Mouse (Mus musculus) CH12.LX (cell line): Measurements from ENCODE around the gene Pacsin1. TPM values are rescaled to one million over a fixed set of nuclear protein-coding genes. Genes with fewer than 3 reads are reported as not detected.

Experiments used
- DNase-seq: peaks from one replicate; pipeline ENCODE4 v3.0.0-alpha.2; 2013; ENCODE audit errors: extremely low read depth
- H3K27ac ChIP-seq: 2 replicates; pipeline ENCODE4 v1.5.1; 2012; ENCODE audit warnings: low read depth, mild to moderate bottlenecking, control low read depth, moderate library complexity; ENCODE audit not compliant: insufficient read depth
- H3K27me3 ChIP-seq: replicated peaks from 2 replicates; pipeline ENCODE3; 2012; ENCODE audit warnings: inconsistent platforms
- H3K36me3 ChIP-seq, 2 experiments: replicated peaks in 1 of 2; 2 replicates each; pipeline versions ENCODE3 to v1.6.1; 2012; ENCODE audit warnings: inconsistent platforms in 1 of 2, low read length in 1 of 2, mild to moderate bottlenecking in 1 of 2, mixed read lengths in 1 of 2, moderate library complexity in 1 of 2; ENCODE audit not compliant: control insufficient read depth in 1 of 2, insufficient read depth in 1 of 2
- H3K4me1 ChIP-seq, 2 experiments: 2 replicates each; pipeline ENCODE4 v1.6.1; 2012; ENCODE audit warnings: inconsistent platforms in 1 of 2, moderate library complexity in 1 of 2; ENCODE audit not compliant: insufficient read depth in 2 of 2, control insufficient read depth in 1 of 2
- H3K4me2 ChIP-seq: 2 replicates; pipeline ENCODE4 v1.6.1; 2012; ENCODE audit warnings: low read depth, mild to moderate bottlenecking, control low read depth; ENCODE audit not compliant: poor library complexity, insufficient read depth, severe bottlenecking
- H3K4me3 ChIP-seq, 3 experiments: fragments of 150-350 bp in 1 of 3; sonication (generic) in 1 of 3; replicated peaks in 1 of 3; 2 replicates each; pipeline versions ENCODE3 to v1.5.1; 2011 to 2012; ENCODE audit warnings: low read depth in 2 of 3, low read length in 2 of 3, mild to moderate bottlenecking in 2 of 3, moderate library complexity in 2 of 3, control low read depth in 1 of 3, improper control_type of control experiment in 1 of 3, inconsistent platforms in 1 of 3, mixed read lengths in 1 of 3; ENCODE audit not compliant: poor library complexity in 1 of 3
- H3K79me2 ChIP-seq: replicated peaks from 2 replicates; pipeline ENCODE4 v1.6.1; 2012; ENCODE audit warnings: mild to moderate bottlenecking, moderate library complexity; ENCODE audit not compliant: control insufficient read depth, poor library complexity, insufficient read depth, severe bottlenecking; ENCODE audit errors: extremely low read depth
- H3K9ac ChIP-seq: 2 replicates; pipeline ENCODE4 v1.6.1; 2012; ENCODE audit warnings: low read depth, mild to moderate bottlenecking, control low read depth, moderate library complexity; ENCODE audit not compliant: insufficient read depth
- H3K9me3 ChIP-seq: replicated peaks from 2 replicates; pipeline ENCODE3; 2012; ENCODE audit warnings: low read length, inconsistent platforms, mixed read lengths
- BHLHE40 ChIP-seq: IDR thresholded peaks from 2 replicates; pipeline ENCODE4 v1.6.1; 2011; ENCODE audit warnings: mild to moderate bottlenecking, low read depth, low read length, improper control_type of control experiment
- CHD1 ChIP-seq: IDR thresholded peaks from 2 replicates; pipeline ENCODE4 v1.6.1; 2012; ENCODE audit warnings: low read depth, low read length, improper control_type of control experiment, inconsistent platforms
- CHD2 ChIP-seq: IDR thresholded peaks from 2 replicates; pipeline ENCODE4 v1.6.1; 2011; ENCODE audit warnings: low read length, improper control_type of control experiment
- CTCF ChIP-seq, 2 experiments: IDR thresholded peaks in 1 of 2; conservative IDR thresholded peaks in 1 of 2; 2 replicates each; pipeline ENCODE4 v1.5.1; 2011 to 2012; ENCODE audit warnings: low read depth in 2 of 2, low read length in 2 of 2, improper control_type of control experiment in 1 of 2, inconsistent platforms in 1 of 2, mild to moderate bottlenecking in 1 of 2, moderate library complexity in 1 of 2
- E2F4 ChIP-seq: IDR thresholded peaks from 2 replicates; pipeline ENCODE4 v1.6.1; 2011; ENCODE audit warnings: low read depth, low read length, improper control_type of control experiment; ENCODE audit not compliant: insufficient replicate concordance
- EP300 ChIP-seq: IDR thresholded peaks from 2 replicates; pipeline ENCODE4 v1.6.1; 2011; ENCODE audit warnings: low read length, improper control_type of control experiment
- ETS1 ChIP-seq: conservative IDR thresholded peaks from 2 replicates; pipeline ENCODE4 v1.6.1; 2012; ENCODE audit warnings: low read depth, mild to moderate bottlenecking, inconsistent platforms, low read length, improper control_type of control experiment, moderate library complexity
- GABPA ChIP-seq: IDR thresholded peaks from 2 replicates; pipeline ENCODE4 v1.6.1; 2012; ENCODE audit warnings: low read depth, low read length, improper control_type of control experiment, inconsistent platforms; ENCODE audit not compliant: insufficient replicate concordance
- HCFC1 ChIP-seq: IDR thresholded peaks from 2 replicates; pipeline ENCODE4 v1.6.1; 2012; ENCODE audit warnings: low read depth, mild to moderate bottlenecking, inconsistent platforms, low read length, improper control_type of control experiment
- IRF4 ChIP-seq: IDR thresholded peaks from 2 replicates; pipeline ENCODE4 v1.6.1; 2014; ENCODE audit warnings: low read depth, mild to moderate bottlenecking, inconsistent platforms, low read length, improper control_type of control experiment
- JUN ChIP-seq: IDR thresholded peaks from 2 replicates; pipeline ENCODE4 v1.6.1; 2011; ENCODE audit warnings: low read depth, mild to moderate bottlenecking, low read length, improper control_type of control experiment, moderate library complexity; ENCODE audit not compliant: insufficient read depth
- JUND ChIP-seq: conservative IDR thresholded peaks from 2 replicates; pipeline ENCODE4 v1.6.1; 2011; ENCODE audit warnings: low read depth, low read length, improper control_type of control experiment
- KAT2A ChIP-seq: IDR thresholded peaks from 2 replicates; pipeline ENCODE4 v1.6.1; 2012; ENCODE audit warnings: low read length, improper control_type of control experiment, inconsistent platforms; ENCODE audit not compliant: insufficient replicate concordance
- MAFK ChIP-seq: IDR thresholded peaks from 2 replicates; pipeline ENCODE4 v1.6.1; 2011; ENCODE audit warnings: low read length, improper control_type of control experiment; ENCODE audit not compliant: insufficient replicate concordance
- MAX ChIP-seq: IDR thresholded peaks from 2 replicates; pipeline ENCODE4 v1.6.1; 2011; ENCODE audit warnings: low read length, improper control_type of control experiment
- MAZ ChIP-seq: IDR thresholded peaks from 2 replicates; pipeline ENCODE4 v1.6.1; 2012; ENCODE audit warnings: low read depth, mild to moderate bottlenecking, inconsistent platforms, low read length, improper control_type of control experiment, moderate library complexity
- MEF2A ChIP-seq: IDR thresholded peaks from 2 replicates; pipeline ENCODE4 v1.6.1; 2014; ENCODE audit warnings: low read depth, mild to moderate bottlenecking, inconsistent platforms, low read length, improper control_type of control experiment, borderline replicate concordance
- MXI1 ChIP-seq: IDR thresholded peaks from 2 replicates; pipeline ENCODE4 v1.6.1; 2011; ENCODE audit warnings: mild to moderate bottlenecking, low read depth, low read length, improper control_type of control experiment
- MYC ChIP-seq: IDR thresholded peaks from 2 replicates; pipeline ENCODE4 v1.6.1; 2011; ENCODE audit warnings: low read depth, mild to moderate bottlenecking, improper control_type of control experiment, low read length
- NELFE ChIP-seq: IDR thresholded peaks from 2 replicates; pipeline ENCODE4 v1.6.1; 2011; ENCODE audit warnings: low read depth, low read length, improper control_type of control experiment
- NRF1 ChIP-seq: IDR thresholded peaks from 2 replicates; pipeline ENCODE4 v1.6.1; 2014; ENCODE audit warnings: low read depth, mild to moderate bottlenecking, inconsistent platforms, low read length, improper control_type of control experiment, moderate library complexity
- PAX5 ChIP-seq: IDR thresholded peaks from 2 replicates; pipeline ENCODE4 v1.6.1; 2012; ENCODE audit warnings: low read length, inconsistent platforms, mixed read lengths
- POLR2A ChIP-seq: IDR thresholded peaks from 2 replicates; pipeline ENCODE4 v1.6.1; 2011; ENCODE audit warnings: low read depth, mild to moderate bottlenecking, improper control_type of control experiment, low read length
- POLR2AphosphoS2 ChIP-seq: IDR thresholded peaks from 2 replicates; pipeline ENCODE4 v1.6.1; 2011; ENCODE audit warnings: low read depth, low read length, improper control_type of control experiment
- RAD21 ChIP-seq: IDR thresholded peaks from 2 replicates; pipeline ENCODE4 v1.6.1; 2011; ENCODE audit warnings: low read depth, mild to moderate bottlenecking, low read length, improper control_type of control experiment, moderate library complexity
- RCOR1 ChIP-seq: conservative IDR thresholded peaks from 2 replicates; pipeline ENCODE4 v1.6.1; 2012; ENCODE audit warnings: low read depth, mild to moderate bottlenecking, inconsistent platforms, low read length, improper control_type of control experiment
- SIN3A ChIP-seq: IDR thresholded peaks from 2 replicates; pipeline ENCODE4 v1.6.1; 2012; ENCODE audit warnings: low read length, improper control_type of control experiment, inconsistent platforms
- SMC3 ChIP-seq: IDR thresholded peaks from 2 replicates; pipeline ENCODE4 v1.6.1; 2011; ENCODE audit warnings: low read depth, low read length, improper control_type of control experiment
- TBP ChIP-seq: conservative IDR thresholded peaks from 2 replicates; pipeline ENCODE4 v1.6.1; 2011; ENCODE audit warnings: low read depth, low read length, improper control_type of control experiment
- TCF12 ChIP-seq: IDR thresholded peaks from 2 replicates; pipeline ENCODE4 v1.6.1; 2014; ENCODE audit warnings: low read depth, mild to moderate bottlenecking, inconsistent platforms, low read length, improper control_type of control experiment
- UBTF ChIP-seq: IDR thresholded peaks from 2 replicates; pipeline ENCODE4 v1.6.1; 2012; ENCODE audit warnings: low read depth, mild to moderate bottlenecking, inconsistent platforms, low read length, improper control_type of control experiment, moderate library complexity
- USF1 ChIP-seq: IDR thresholded peaks from 2 replicates; pipeline ENCODE4 v1.6.1; 2014; ENCODE audit warnings: low read depth, mild to moderate bottlenecking, inconsistent platforms, low read length, improper control_type of control experiment
- USF2 ChIP-seq: conservative IDR thresholded peaks from 2 replicates; pipeline ENCODE4 v1.6.1; 2011; ENCODE audit warnings: low read depth, low read length, improper control_type of control experiment
- ZC3H11A ChIP-seq: IDR thresholded peaks from 2 replicates; pipeline ENCODE4 v1.6.1; 2012; ENCODE audit warnings: low read depth, mild to moderate bottlenecking, inconsistent platforms, low read length, improper control_type of control experiment
- ZKSCAN1 ChIP-seq: IDR thresholded peaks from 2 replicates; pipeline ENCODE4 v1.6.1; 2012; ENCODE audit warnings: low read depth, inconsistent platforms, low read length, improper control_type of control experiment, borderline replicate concordance
- ZMIZ1 ChIP-seq: IDR thresholded peaks from 2 replicates; pipeline ENCODE4 v1.6.1; 2012; ENCODE audit warnings: low read depth, mild to moderate bottlenecking, inconsistent platforms, low read length, improper control_type of control experiment
- ZNF384 ChIP-seq: IDR thresholded peaks from 2 replicates; pipeline ENCODE4 v1.6.1; 2012; ENCODE audit warnings: low read depth, low read length, improper control_type of control experiment, inconsistent platforms
- dilution Hi-C: fragments of 300-500 bp; cut with MboI; formaldehyde crosslinking; loops from 2 replicates; pipeline ENCODE4 v1.14.3; 2020; ENCODE audit warnings: low sequenced_read_pairs; ENCODE audit not compliant: extremely low pct_unique_long_range_greater_than_20kb, extremely low pct_ligation_motif_present
- in situ Hi-C: fragments of 300-500 bp; cut with MboI; formaldehyde crosslinking; loops from 3 replicates; pipeline ENCODE4 v1.14.3; 2019; ENCODE audit warnings: low sequenced_read_pairs, low pct_ligation_motif_present, low pct_unique_long_range_greater_than_20kb, mixed read lengths
- polyA plus RNA-seq: library from polyadenylated mRNA; unstranded; fragments of >175 nt; gene quantifications from 2 replicates; pipeline ENCODE4 v1.2.1, GENCODE M21; 2012; ENCODE audit warnings: low read depth; ENCODE audit not compliant: insufficient read length
- total RNA-seq, 2 experiments: library from RNA; depleted of rRNA; stranded (reverse); fragments of 300-350 nt in 1 of 2; fragments of >200 nt in 1 of 2; gene quantifications; 2 replicates each; pipeline ENCODE4 v1.2.3; 2012 to 2014

The Pacsin1 gene
- total RNA-seq (2012; rRNA removed) = 11.4 and 13.2 TPM in 2 replicates
- 1.9 and 2.3 TPM in 2 replicates for total RNA-seq (2014; rRNA removed)
- polyA plus RNA-seq = 14.0 and 15.9 TPM in 2 replicates

DNA sequence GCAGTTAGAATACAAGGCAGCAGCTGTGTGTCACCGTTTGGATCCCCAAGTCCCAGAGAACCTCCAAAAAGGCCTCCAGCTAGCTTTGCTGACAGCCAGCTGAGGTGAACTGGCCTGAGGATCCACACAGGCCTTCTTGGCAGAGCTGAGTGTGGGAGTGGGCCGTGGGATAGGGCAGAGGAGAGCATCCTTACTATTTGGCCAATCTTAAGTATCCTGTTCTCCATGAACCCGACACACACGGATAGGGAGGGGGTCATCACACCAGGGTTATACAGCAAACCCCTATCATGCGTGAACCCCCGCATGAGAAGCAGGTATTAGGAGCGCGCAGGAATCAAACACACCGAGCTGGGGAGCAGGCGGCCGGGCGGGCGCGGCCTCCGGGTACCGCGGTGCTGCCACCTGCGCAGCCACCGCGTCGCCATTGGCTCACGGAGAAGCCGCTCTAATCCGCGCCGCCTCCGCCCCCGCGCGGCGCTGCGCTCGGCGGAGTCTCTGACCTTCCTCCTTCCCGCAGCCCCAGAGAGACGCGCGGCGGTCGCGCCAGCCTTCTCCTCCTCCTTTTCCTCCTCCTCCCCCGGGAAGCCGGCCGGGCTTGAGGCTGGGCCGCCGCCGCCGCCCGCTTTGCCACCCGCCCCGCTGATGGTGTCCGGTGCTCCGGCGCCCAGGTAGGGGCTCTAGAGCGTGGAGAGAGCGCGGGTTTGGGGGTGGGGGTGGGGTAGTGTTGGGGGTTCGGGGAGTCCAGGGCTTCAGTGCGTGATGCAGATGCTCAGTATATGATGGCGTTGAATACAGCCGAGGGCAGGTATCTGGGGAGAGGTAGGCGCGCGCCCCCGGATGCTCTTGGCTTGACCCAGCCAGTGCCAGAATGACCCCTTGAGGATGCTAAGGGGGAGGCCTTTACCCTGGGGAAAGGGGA lies at the start of gene Pacsin1:
Pacsin1 (plus strand) TSS at position 421 of the 922 bp plus-strand sequence.
- H3K9me3 ChIP-seq = peaks cover 10% of the 10 kb centered on the region
- H3K79me2 ChIP-seq = no peaks in the 10 kb centered on the region
- peak within 1 kb of the TSS; percentile 73 for H3K27ac ChIP-seq
- H3K4me2 ChIP-seq = peak within 1 kb of the TSS; percentile 84
- in situ Hi-C loops (loop anchor here (10.0 kb wide), 1 partner anchor 69 kb away; the partner anchor contains the start of gene Spdef), dilution Hi-C loops (no loop called here)
- peak; percentile 48 for DNase-seq
- peaks cover 8% of the 10 kb centered on the region for H3K27me3 ChIP-seq
- H3K4me1 ChIP-seq = peaks cover 4 to 32% of the 10 kb centered on the region in 2 experiments
- H3K36me3 ChIP-seq = peaks cover 0 to 6% of the 10 kb centered on the region in 2 experiments
- peak within 1 kb of the TSS; percentile 54 to 72 (median 58) for H3K4me3 ChIP-seq
- H3K9ac ChIP-seq = peak within 1 kb of the TSS; percentile 64
- TF ChIP-seq USF2 = no peak
- no peak for TF ChIP-seq JUND
- no peak for TF ChIP-seq PAX5
- no peak for TF ChIP-seq HCFC1
- peak; percentile 48; the same call in 1 of the 2 replicates for TF ChIP-seq POLR2A
- peak; percentile 38; the same call in 1 of the 2 replicates for TF ChIP-seq ZMIZ1
- TF ChIP-seq ZNF384 = no peak
- TF ChIP-seq MAX = no peak; the same call in 1 of the 2 replicates
- no peak for TF ChIP-seq SIN3A
- no peak for TF ChIP-seq ZC3H11A
- no peak for TF ChIP-seq TBP
- TF ChIP-seq JUN = no peak
- TF ChIP-seq BHLHE40 = no peak
- peak; percentile 84; the same call in 1 of the 2 replicates for TF ChIP-seq UBTF
- no peak for TF ChIP-seq MAZ
- no peak for TF ChIP-seq MYC
- TF ChIP-seq MXI1 = no peak
- no peak for TF ChIP-seq E2F4
- TF ChIP-seq NRF1 = peak; percentile 70
- TF ChIP-seq TCF12 = peak; percentile 75
- no peak for TF ChIP-seq RCOR1
- TF ChIP-seq MAFK = no peak
- TF ChIP-seq USF1 = no peak
- no peak for TF ChIP-seq MEF2A
- TF ChIP-seq GABPA = no peak
- no peak for TF ChIP-seq CHD1
- peak; percentile 13; the same call in 1 of the 2 replicates for TF ChIP-seq SMC3
- no peak for TF ChIP-seq KAT2A
- TF ChIP-seq POLR2AphosphoS2 = no peak
- TF ChIP-seq ZKSCAN1 = no peak
- TF ChIP-seq CTCF (conservative IDR thresholded peaks at IDR 0.05 in 1 of 2, IDR thresholded peaks at IDR 0.05 in 1 of 2; ENCODE audit: low read depth in 2 of 2, low read length in 2 of 2) = peak in 1 of 2 experiments; percentile 32; a peak in 2 of 4 replicates
- peak; percentile 5 for TF ChIP-seq RAD21
- TF ChIP-seq ETS1 = no peak
- peak; percentile 48; the same call in 1 of the 2 replicates for TF ChIP-seq NELFE
- TF ChIP-seq EP300 = no peak
- TF ChIP-seq CHD2 = no peak
- TF ChIP-seq IRF4 = 0 out of 2 replicates have a peak, but pooled peaks have one; percentile 23
